Mouse (Mus musculus): ENCODE data around the gene Arfgap1. TPM values are rescaled to one million over a fixed set of nuclear protein-coding genes. Genes with fewer than 3 reads are reported as not detected.

Arfgap1 gene
- total and polyA plus RNA-seq, 3 experiments: 50.5 to 57.1 TPM; not detected in 1

- Histone ChIP-seq H3K4me1 (ENCODE audit: control insufficient read depth in 1 of 2, insufficient read depth in 2 of 2, low read length in 2 of 2) (no peaks in the 10 kb centered on the region), H3K36me3 (ENCODE audit: control insufficient read depth in 1 of 2, insufficient read depth in 2 of 2, low read length in 2 of 2) (no peaks in the 10 kb centered on the region), H3K9ac (ENCODE audit: control insufficient read depth, low read depth, low read length, poor library complexity, severe bottlenecking) (no peak overlapping the region), H3K27me3 (ENCODE audit: control insufficient read depth in 1 of 2, insufficient read depth in 2 of 2, low read length in 2 of 2) (peaks cover 0 to 2% of the 10 kb centered on the region in 2 experiments; a peak in 1 of 4 replicates), H3K79me2 (ENCODE audit: control insufficient read depth, insufficient read depth, low read length, poor library complexity) (no peaks in the 10 kb centered on the region), H3K9me3 (replicated peaks; ENCODE audit: insufficient read depth, low read length) (no peaks in the 10 kb centered on the region), H3K27ac (ENCODE audit: control insufficient read depth, low read depth, low read length) (no peak overlapping the region), H3K4me3 (ENCODE audit: control insufficient read depth in 1 of 2, insufficient read depth in 1 of 2, low read depth in 2 of 2, low read length in 2 of 2) (no peak overlapping the region)
- DNase-seq (ENCODE audit: low read depth, low spot score): no peak
- TF ChIP-seq NELFE (IDR thresholded peaks at IDR 0.05; ENCODE audit: low read depth, low read length) (no peak), ELF1 (IDR thresholded peaks at IDR 0.05; ENCODE audit: low read depth, low read length) (no peak), ZC3H11A (IDR thresholded peaks at IDR 0.05; ENCODE audit: low read depth, low read length) (no peak), ETS1 (IDR thresholded peaks at IDR 0.05; ENCODE audit: low read depth, low read length) (no peak)
These were observed 20.5 kb downstream of the Arfgap1 start for GRCm38 (mm10) chr2:180987432-180988030.

- DNase-seq (ENCODE audit: low read depth, low spot score): no peak
- Histone ChIP-seq H3K4me1 (ENCODE audit: control insufficient read depth in 1 of 2, insufficient read depth in 2 of 2, low read length in 2 of 2) (no peaks in the 10 kb centered on the region), H3K4me3 (ENCODE audit: control insufficient read depth in 1 of 2, insufficient read depth in 1 of 2, low read depth in 2 of 2, low read length in 2 of 2) (no peak overlapping the region), H3K9me3 (replicated peaks; ENCODE audit: insufficient read depth, low read length) (no peaks in the 10 kb centered on the region), H3K27ac (ENCODE audit: control insufficient read depth, low read depth, low read length) (no peak overlapping the region), H3K9ac (ENCODE audit: control insufficient read depth, low read depth, low read length, poor library complexity, severe bottlenecking) (no peak overlapping the region), H3K36me3 (ENCODE audit: control insufficient read depth in 1 of 2, insufficient read depth in 2 of 2, low read length in 2 of 2) (no peaks in the 10 kb centered on the region), H3K79me2 (ENCODE audit: control insufficient read depth, insufficient read depth, low read length, poor library complexity) (no peaks in the 10 kb centered on the region), H3K27me3 (ENCODE audit: control insufficient read depth in 1 of 2, insufficient read depth in 2 of 2, low read length in 2 of 2) (peaks cover 0 to 2% of the 10 kb centered on the region in 2 experiments; a peak in 1 of 4 replicates)
- no peak for TF ChIP-seq BHLHE40 (IDR thresholded peaks at IDR 0.05; ENCODE audit: borderline replicate concordance, low read depth, low read length)
- no peak for TF ChIP-seq ZKSCAN1 (IDR thresholded peaks at IDR 0.05; ENCODE audit: low read depth, low read length)
- TF ChIP-seq ETS1 (IDR thresholded peaks at IDR 0.05; ENCODE audit: low read depth, low read length): no peak
These were observed 21.4 kb downstream of the Arfgap1 start for GRCm38 (mm10) chr2:180988347-180988913.

- H3K27me3 ChIP-seq (ENCODE audit: control insufficient read depth in 1 of 2, insufficient read depth in 2 of 2, low read length in 2 of 2): peaks cover 0 to 2% of the 10 kb centered on the region in 2 experiments; a peak in 1 of 4 replicates
- H3K36me3 ChIP-seq (ENCODE audit: control insufficient read depth in 1 of 2, insufficient read depth in 2 of 2, low read length in 2 of 2): no peaks in the 10 kb centered on the region
- DNase-seq (ENCODE audit: low read depth, low spot score): no peak
- no peaks in the 10 kb centered on the region for H3K9me3 ChIP-seq (replicated peaks; ENCODE audit: insufficient read depth, low read length)
- H3K4me3 ChIP-seq (ENCODE audit: control insufficient read depth in 1 of 2, insufficient read depth in 1 of 2, low read depth in 2 of 2, low read length in 2 of 2): no peak overlapping the region
- H3K9ac ChIP-seq (ENCODE audit: control insufficient read depth, low read depth, low read length, poor library complexity, severe bottlenecking): no peak overlapping the region
- H3K27ac ChIP-seq (ENCODE audit: control insufficient read depth, low read depth, low read length): no peak overlapping the region
- TF ChIP-seq NELFE (IDR thresholded peaks at IDR 0.05; ENCODE audit: low read depth, low read length) (no peak), POLR2A (IDR thresholded peaks at IDR 0.05; ENCODE audit: control insufficient read depth in 1 of 2, insufficient read depth in 1 of 2, low read depth in 1 of 2, low read length in 2 of 2, poor library complexity in 1 of 2) (no peak), E2F4 (IDR thresholded peaks at IDR 0.05; ENCODE audit: borderline replicate concordance, low read depth, low read length) (no peak), CTCF (IDR thresholded peaks at IDR 0.05 in 2 of 3, conservative IDR thresholded peaks at IDR 0.05 in 1 of 3; ENCODE audit: control insufficient read depth in 1 of 3, insufficient read depth in 1 of 3, low read depth in 2 of 3, low read length in 3 of 3, poor library complexity in 1 of 3, severe bottlenecking in 1 of 3) (no peak), USF2 (IDR thresholded peaks at IDR 0.05; ENCODE audit: borderline replicate concordance in 1 of 2, insufficient read depth in 1 of 2, low read depth in 1 of 2, low read length in 2 of 2) (no peak), GABPA (IDR thresholded peaks at IDR 0.05; ENCODE audit: low read depth, low read length) (no peak), ETS1 (IDR thresholded peaks at IDR 0.05; ENCODE audit: low read depth, low read length) (no peak)
- H3K79me2 ChIP-seq (ENCODE audit: control insufficient read depth, insufficient read depth, low read length, poor library complexity): no peaks in the 10 kb centered on the region
- no peaks in the 10 kb centered on the region for H3K4me1 ChIP-seq (ENCODE audit: control insufficient read depth in 1 of 2, insufficient read depth in 2 of 2, low read length in 2 of 2)
These were observed 21.9 kb downstream of the Arfgap1 start for GRCm38 (mm10) chr2:180988948-180989347.
